Mouse (Mus musculus): ENCODE measurements around the gene H2al1f. TPM values are rescaled to one million over a fixed set of nuclear protein-coding genes. Genes with fewer than 3 reads are reported as not detected.

The H2al1f gene
- polyA plus RNA-seq, 1 experiment from 2014 or later, result not detected

Other genes with a start within 250 kb of the H2al1f start
- not detected in 2 replicates for gene H2al1a, start 15.9 kb upstream of the H2al1f start, polyA plus RNA-seq (2015; fragmentation: Nextera tagmentation; extraction: Ambion mirVana)
- not detected in 2 replicates for gene H2al1b, start 12.7 kb upstream of the H2al1f start, polyA plus RNA-seq (2015; fragmentation: Nextera tagmentation; extraction: Ambion mirVana)
- not detected in 2 replicates for gene H2al1c, start 9.5 kb upstream of the H2al1f start, polyA plus RNA-seq (2015; fragmentation: Nextera tagmentation; extraction: Ambion mirVana)
- gene H2al1d, start 6.3 kb upstream of the H2al1f start, polyA plus RNA-seq (2015; fragmentation: Nextera tagmentation; extraction: Ambion mirVana), result not detected in 2 replicates
- not detected in 2 replicates for gene H2al1e, start 3.2 kb upstream of the H2al1f start, polyA plus RNA-seq (2015; fragmentation: Nextera tagmentation; extraction: Ambion mirVana)
- not detected in 2 replicates for gene H2al1g, start 3.1 kb downstream of the H2al1f start, polyA plus RNA-seq (2015; fragmentation: Nextera tagmentation; extraction: Ambion mirVana)
- gene H2al1h, start 6.3 kb downstream of the H2al1f start, polyA plus RNA-seq (2015; fragmentation: Nextera tagmentation; extraction: Ambion mirVana), result not detected in 2 replicates
- gene H2al1i, start 9.5 kb downstream of the H2al1f start, polyA plus RNA-seq (2015; fragmentation: Nextera tagmentation; extraction: Ambion mirVana), result not detected in 2 replicates
- not detected in 2 replicates for gene H2al1j, start 12.7 kb downstream of the H2al1f start, polyA plus RNA-seq (2015; fragmentation: Nextera tagmentation; extraction: Ambion mirVana)

Measured in thymus, postnatal 0 days (tissue).